Mouse (Mus musculus): ENCODE measurements at regions not wholly inside any gene's neighbourhood (a gene's known extent, or its start where the extent isn't known, plus 50 kb on each side); places are given as distances from the start of the nearest gene placed in this dataset.

DNA sequence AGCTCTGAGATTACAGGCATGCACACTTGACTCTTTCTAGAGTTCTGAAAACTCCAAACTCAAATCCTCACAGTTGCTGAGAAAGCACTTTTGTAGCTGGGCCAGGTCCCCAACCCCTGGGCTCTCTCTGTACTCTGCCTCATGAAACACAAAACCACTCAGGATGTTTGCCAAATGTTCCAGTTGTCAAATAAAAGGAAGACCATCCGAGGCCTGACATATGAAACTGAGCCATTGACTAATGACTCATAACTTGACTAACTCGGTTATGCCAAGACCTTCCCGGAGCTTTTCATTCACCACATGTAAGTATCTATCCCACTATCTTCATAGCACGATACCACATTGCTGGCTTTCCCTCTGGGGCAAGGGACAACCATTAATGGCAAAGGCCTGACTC lies 68.6 kb upstream of the Noct start:
- DNase-seq, result no peak

DNA sequence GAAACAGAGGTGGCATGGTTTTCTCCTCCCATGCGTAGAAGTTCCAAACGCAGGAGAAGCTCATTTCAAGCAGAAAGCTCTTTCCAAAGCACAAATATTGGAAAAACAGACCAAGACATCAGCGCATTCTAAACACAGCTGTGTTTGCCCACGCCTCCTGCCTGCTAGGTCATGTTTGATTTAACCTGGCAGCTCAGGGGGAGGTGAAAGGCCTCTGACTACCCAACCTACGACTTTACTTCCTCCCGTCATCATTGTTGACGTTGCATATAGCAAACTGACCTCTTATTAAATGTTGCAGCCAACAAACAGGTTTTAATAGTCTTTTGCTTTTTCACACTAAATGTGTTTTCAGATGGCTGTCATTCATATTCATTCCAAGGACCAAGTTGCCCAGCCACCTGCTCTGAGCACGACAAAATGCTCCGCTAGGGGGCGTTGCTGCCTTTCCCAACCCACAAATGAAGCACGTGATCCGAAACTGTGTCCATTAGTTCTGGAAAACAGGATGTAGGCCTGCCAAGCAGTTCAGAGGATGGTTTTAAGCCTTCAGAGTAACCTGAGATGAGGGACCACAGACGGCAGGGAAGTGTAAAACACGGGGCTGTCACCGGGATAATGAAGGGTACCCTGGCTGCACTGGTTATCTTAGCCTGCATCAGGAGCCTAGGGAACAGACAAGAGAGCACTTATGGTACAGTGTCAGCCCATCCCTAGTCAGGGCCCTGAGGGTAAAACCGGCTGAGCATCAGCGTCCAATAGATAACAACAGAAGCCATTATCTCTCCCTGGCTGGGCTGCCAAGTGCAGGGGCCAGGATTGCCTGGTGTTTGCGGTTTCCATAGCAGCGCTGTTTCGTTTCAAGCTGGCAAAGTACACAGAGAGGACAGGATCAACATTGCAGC lies 67.6 kb upstream of the Noct start:
- DNase-seq, result peak; percentile 71

DNA sequence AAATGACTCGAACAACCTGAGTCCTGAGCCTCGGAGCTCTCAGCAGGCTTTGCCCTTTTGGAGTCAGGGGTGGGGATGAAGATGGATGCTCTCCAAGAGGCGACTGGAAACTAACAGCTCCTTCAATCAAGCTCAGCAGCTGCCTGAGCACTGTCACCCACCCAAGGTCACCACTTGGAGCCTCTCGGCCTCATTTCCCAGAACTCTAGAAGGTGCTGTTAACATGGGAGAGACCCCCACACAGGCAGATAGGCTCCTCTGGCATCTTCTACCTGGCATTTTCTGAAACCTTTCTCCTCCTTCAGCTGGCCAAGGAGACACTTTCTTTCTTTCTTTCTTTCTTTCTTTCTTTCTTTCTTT lies 67.0 kb upstream of the Noct start:
- no peak for DNase-seq

DNA sequence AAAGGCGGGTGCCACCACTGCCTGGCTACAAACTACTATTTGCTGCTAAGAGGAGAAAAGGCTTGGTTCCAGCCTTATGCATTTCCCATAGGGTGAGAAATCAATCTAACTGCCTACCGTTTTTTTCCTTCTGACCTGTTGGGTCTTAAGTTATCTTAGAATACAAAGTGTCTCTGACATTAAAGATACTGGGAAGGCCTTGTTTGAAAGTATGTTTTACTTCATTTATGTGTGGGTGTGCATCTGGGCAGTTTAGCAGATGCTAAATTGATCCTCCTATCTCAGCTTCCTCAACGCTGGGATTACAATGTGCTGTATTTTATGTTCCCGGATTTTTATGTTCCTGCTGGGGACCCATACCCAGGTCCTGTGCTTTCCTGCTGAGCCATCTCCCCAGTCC lies 65.8 kb upstream of the Noct start:
- DNase-seq, result no peak

DNA sequence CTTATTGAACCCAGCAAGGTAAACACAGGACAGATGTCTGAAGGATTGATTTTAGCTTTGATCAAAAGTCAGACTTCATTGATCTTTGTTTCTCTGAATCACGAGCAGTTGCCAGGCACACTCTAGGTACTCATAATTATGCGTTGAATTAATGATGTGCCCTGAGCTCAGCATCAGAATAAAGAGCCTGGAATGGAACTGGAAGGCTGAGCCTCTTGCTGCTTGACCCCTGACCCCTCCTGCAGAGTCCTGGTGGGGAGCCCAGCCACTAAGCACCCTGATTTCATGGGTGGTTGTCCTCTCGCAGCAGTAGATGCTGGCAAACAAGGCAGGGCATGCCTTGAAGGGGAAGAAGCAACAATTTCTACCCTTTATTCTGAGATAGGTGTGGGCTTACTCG lies 64.9 kb upstream of the Noct start:
- DNase-seq, result no peak

DNA sequence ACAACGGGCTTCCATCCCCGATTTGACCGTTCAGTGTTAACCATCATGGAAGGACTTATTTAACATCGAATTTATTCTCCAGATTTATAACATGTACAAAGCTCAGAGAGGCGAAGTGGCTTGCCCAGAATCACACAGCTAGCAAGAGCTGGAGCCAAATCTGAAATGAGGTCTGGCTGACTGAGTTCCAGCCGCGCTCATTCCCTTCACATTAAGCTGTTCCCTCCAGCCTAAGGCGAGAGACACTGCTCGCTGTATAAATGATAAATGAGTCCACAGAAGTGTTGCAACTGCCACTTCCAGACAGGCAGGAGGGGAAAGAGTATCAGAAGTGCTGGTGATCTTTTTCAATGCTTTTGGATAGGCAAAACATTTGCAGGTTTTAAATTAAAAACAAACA lies 64.4 kb upstream of the Noct start:
- DNase-seq, result no peak

DNA sequence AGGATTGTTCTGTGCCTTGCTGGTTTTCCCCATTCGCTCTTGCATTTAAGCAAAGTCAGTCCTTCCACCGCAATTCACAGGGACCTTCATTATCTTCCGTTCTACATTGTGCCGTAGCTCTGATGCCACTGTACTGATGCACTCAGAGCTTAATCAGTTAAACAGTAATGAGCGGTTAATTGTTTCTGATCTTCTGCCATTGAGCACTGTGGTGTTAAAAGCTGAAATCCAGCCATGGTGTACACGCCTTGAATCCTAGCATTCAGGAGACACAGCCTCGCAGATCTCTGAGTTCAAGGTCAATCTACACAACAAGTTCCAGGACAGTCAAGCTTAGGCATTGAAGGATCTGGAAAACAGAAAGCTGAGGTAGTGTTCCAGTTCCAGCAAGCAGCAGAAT lies 63.6 kb upstream of the Noct start:
- DNase-seq, result no peak

DNA sequence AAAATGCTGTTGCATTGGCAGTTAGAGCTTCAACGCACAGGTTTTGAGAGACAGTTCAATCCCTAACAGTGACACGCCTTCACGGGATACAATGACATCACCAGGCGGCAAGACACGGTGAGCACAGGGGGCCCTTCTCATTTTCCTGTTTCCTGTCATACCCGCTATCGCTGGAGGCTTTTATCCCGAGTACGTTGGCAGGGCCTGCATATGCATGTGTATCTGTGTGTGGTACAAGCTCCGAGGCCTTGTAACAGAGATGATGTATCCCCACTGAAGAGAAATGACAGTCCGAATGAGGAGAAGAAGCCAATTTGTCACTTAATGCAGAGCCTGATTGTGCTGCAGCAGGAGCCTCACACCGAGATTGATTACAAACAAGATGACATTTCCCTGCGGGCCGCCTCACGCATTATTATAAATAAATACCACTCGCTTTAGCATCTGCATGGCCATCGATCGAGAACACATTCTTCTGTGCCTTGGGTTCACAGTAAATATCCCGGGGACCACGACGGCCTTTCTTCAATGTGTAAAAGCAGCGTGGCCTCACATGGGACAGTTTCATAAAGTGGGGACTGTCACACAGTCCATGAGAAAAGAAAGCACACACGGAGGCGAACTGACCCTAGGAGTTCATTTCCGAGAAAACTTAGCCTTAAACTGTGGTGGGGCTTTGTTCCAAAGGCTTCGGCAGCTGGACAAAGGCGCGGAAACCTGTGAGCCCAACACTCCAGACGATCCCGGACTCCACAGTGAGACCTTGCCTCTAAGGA lies 54.9 kb upstream of the Noct start:
- DNase-seq, result no peak

DNA sequence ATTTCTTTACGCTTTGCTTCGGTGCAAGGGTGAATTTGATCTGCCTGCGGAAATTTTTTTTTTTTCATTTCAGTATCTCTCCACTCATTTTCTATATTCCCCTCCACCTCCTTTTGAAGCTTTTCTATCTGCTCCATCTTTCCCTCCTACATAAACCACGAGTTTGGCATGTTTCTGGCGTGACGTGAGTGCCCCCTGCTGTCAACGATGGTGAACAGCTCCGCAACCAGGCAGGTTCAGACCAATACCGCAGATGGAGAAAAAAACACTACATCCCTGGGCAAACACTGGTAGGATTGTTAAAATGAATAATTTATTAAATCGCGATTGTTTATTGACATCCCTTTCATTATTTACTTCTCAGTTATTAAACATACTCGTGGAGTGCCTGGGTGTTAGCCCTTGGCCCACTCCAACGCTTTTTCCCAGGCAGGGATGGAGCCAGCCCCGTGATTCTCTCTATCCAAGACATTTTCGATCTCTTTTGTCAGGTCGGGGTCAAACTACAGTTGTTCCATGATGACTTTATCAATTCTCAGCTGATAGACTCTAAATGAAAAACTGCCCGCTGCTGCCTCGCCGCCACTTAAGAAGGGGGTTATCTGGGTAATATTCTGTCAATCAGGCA lies 53.9 kb upstream of the Noct start:
- DNase-seq, result peak; percentile 84
